Mouse (Mus musculus) forebrain, embryonic 10.5 days (tissue): ENCODE measurements around the gene Syt6. TPM values are rescaled to one million over a fixed set of nuclear protein-coding genes. Genes with fewer than 3 reads are reported as not detected.

Experiments used
- DNase-seq: peaks from one replicate; pipeline ENCODE4 v3.0.0-alpha.2; 2017; ENCODE audit warnings: low spot score; ENCODE audit errors: extremely low spot score
- H3K27ac ChIP-seq: fragments of 300-500 bp; sonication (generic); 2 replicates; pipeline ENCODE4 v1.5.1; 2016; ENCODE audit warnings: mild to moderate bottlenecking
- H3K27me3 ChIP-seq: fragments of 300-500 bp; sonication (generic); 2 replicates; pipeline ENCODE4 v1.6.1; 2016; ENCODE audit warnings: mild to moderate bottlenecking; ENCODE audit not compliant: poor library complexity, severe bottlenecking
- H3K36me3 ChIP-seq: fragments of 300-500 bp; sonication (generic); replicated peaks from 2 replicates; pipeline ENCODE4 v1.6.1; 2016; ENCODE audit warnings: mild to moderate bottlenecking, moderate library complexity
- H3K4me1 ChIP-seq: fragments of 300-500 bp; sonication (generic); 2 replicates; pipeline ENCODE4 v1.6.1; 2016
- H3K4me3 ChIP-seq: fragments of 300-500 bp; sonication (generic); 2 replicates; pipeline ENCODE4 v1.5.1; 2016; ENCODE audit warnings: mild to moderate bottlenecking, moderate library complexity
- H3K9me3 ChIP-seq: fragments of 300-500 bp; sonication (generic); 2 replicates; pipeline ENCODE4 v1.6.1; 2016; ENCODE audit warnings: mild to moderate bottlenecking, moderate library complexity
- WGBS: fragments of 180-500 bp; shearing (Covaris S2); methylation state at CpG from one replicate; pipeline ENCODE4 v1.1.7; 2016; 5-methylcytosine and 5-hydroxymethylcytosine counted together
- polyA plus RNA-seq: library from polyadenylated mRNA; unstranded; fragments of >200 nt; fragmentation: Nextera tagmentation; extraction: Ambion mirVana; gene quantifications from 2 replicates; pipeline ENCODE4 v1.2.1, GENCODE M21; 2016

Syt6 gene
- polyA plus RNA-seq, 1 experiment from 2014 or later = 0.33 TPM

DNA sequence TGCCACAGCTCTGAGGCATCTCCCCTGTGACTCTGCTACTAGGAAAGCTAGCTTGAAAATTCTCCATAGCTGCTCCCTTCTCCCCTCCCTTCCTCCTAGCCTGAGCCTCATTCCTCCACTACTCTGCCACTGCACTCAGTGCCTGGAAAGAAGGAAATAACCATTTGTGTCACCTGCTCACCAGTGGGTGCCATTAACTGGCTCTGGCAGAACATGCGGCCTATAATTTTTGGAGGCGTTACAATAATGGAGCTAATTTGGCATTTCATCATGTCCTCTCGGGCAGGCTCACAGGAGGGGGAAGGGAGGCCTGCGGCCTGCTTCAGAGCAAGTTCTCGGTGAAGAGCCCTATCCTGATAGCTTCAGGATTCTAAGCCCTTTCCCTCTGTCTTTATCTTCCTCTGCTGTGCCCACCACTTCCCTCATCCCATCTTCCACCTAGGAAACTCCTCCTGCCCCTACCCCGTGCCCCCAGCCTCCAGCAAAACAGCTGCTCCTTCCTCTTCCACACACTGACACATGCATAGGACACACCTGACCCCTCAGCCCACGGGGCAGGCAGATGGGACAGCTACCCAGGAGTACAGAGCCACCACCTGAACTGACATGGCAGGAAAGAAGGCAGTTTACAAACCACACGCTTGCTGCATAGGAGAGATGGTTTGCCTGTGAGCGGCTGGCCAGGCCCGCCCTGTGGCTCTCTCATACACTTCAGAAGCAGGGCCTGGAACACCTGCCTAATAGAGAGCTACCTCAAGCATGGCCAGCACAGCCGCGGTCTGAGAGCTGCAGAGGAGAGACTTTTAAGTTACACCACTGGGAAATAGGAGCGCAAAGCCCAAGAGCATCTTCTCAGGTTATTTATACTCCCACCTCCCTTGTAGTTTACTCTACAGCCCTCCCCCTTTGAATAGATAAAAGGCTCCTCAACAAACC lies 31.9 kb downstream of the Syt6 start:
- DNase-seq = no peak
- Histone ChIP-seq H3K27me3 (0 out of 2 replicates have a peak, but pooled peaks cover 3% of the 10 kb centered on the region), H3K4me3 (no peak overlapping the region), H3K36me3 (no peaks in the 10 kb centered on the region), H3K4me1 (peaks cover 14% of the 10 kb centered on the region), H3K27ac (0 out of 2 replicates have a peak overlapping the region, but pooled peaks have one; percentile 11), H3K9me3 (no peaks in the 10 kb centered on the region)
- 88% methylated on average over 13 of the region's 13 CpGs for WGBS

DNA sequence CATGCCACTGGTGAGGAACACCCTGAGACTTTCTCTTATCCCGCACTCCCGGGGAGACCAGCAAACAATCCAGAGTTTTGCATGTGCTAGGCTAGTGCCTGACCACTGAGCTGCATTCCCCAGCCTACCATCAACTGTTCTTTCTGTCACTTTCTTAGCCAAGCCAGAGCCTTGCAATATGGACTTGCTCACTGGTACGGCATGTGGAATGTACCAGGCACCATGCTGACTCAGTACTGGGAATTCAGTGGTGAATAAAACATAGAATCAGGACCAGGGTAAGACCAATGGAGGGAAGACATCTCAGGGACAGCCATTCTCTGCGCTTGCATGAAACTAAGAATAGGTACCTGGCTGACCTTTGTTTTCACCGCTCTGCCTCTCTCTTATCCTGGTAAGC lies 35.2 kb downstream of the Syt6 start:
- Histone ChIP-seq H3K4me3 (no peak overlapping the region), H3K27ac (no peak overlapping the region), H3K36me3 (no peaks in the 10 kb centered on the region), H3K9me3 (no peaks in the 10 kb centered on the region), H3K4me1 (peaks cover 7% of the 10 kb centered on the region; the same call in 1 of the 2 replicates), H3K27me3 (0 out of 2 replicates have a peak, but pooled peaks cover 3% of the 10 kb centered on the region)
- 92% methylated on average over 5 of the region's 5 CpGs for WGBS
- DNase-seq = no peak

DNA sequence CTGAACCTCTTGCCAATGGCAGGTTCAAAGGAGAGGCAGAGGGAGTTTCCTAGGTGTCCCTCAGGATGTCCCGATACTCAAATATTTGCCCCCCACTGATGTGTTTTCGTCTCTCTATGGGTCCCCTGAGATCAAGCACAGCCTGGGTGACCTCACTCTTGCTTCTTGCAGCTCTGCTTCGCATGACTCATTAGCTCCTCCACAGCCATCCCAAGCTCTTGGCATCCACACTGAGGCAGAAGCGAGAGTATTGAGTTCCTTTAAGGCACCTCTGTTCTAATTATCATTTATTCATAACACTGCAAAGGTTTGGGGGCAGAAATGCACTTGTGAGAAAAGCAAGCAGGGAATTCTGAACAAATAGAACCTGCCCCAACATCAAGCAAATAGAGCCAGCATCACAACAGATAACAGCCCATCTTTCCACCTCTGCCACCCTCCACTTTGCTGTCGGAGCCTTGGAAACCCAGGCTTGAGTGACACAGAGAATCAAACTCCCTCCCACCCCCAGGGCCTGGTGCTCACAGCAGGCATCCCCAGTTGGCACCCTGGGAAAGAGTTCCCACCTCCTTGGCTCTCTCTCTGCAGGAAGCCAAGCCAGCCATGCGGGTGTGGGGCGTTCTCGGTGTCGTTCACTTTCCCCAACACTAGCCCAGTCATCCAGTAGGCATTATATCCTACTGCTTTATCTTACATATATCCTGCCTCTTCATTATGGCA lies 37.8 kb downstream of the Syt6 start:
- 87% methylated on average over 9 of the region's 9 CpGs for WGBS

DNA sequence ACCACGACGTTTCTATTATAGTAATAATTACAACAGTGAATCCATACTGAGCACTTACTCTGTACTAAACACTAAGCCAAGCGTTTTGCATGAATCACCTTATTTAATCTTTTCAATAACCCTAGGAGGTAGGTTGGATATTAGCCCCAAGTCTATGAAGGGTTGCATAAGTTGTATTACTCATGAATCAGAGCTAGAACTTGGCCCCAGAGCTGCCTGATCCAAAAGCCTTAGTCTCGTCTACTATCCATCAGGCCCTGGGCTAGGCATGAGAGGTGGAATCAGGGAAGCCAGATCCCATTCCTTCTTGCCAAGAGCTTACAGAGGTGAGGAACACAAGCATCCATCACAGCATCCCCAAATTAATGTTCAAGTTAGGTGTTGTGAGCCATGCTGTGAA lies 40.6 kb downstream of the Syt6 start:
- Histone ChIP-seq H3K27ac (no peak overlapping the region), H3K9me3 (no peaks in the 10 kb centered on the region), H3K36me3 (no peaks in the 10 kb centered on the region), H3K27me3 (no peaks in the 10 kb centered on the region), H3K4me1 (peaks cover 10% of the 10 kb centered on the region; the same call in 1 of the 2 replicates), H3K4me3 (no peak overlapping the region)
- DNase-seq = no peak
- WGBS = 85% methylated on average over 4 of the region's 4 CpGs

More for the DNA sequence above, 37.8 kb downstream of the Syt6 start:
- Histone ChIP-seq H3K27ac (no peak overlapping the region), H3K36me3 (no peaks in the 10 kb centered on the region), H3K4me3 (no peak overlapping the region), H3K9me3 (no peaks in the 10 kb centered on the region), H3K27me3 (no peaks in the 10 kb centered on the region), H3K4me1 (peaks cover 10% of the 10 kb centered on the region; the same call in 1 of the 2 replicates)
- no peak for DNase-seq

DNA sequence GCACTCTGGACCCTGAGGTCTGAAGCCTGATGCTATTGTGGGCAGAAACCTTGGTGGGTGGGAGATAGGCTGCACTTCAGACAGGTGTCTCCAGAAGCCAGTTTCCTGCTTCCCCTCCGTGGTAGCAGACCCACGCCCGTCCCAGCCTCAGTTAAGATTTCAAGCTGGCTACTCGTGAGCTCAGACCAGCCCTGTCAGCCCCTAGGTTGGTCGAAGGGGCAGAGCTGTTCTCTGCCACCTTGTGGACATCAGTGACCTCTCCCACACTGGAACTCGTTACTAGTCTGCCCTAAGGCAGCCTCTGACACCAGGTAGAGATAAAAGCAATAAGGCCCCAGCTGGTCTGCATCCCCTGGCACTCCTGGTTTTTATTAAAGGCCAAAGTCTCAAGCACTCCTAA lies 42.0 kb downstream of the Syt6 start:
- Histone ChIP-seq H3K4me3 (no peak overlapping the region), H3K4me1 (peaks cover 10% of the 10 kb centered on the region; the same call in 1 of the 2 replicates), H3K36me3 (no peaks in the 10 kb centered on the region), H3K9me3 (no peaks in the 10 kb centered on the region), H3K27ac (no peak overlapping the region), H3K27me3 (no peaks in the 10 kb centered on the region)
- WGBS = 46% methylated on average over 6 of the region's 6 CpGs
- DNase-seq = no peak

DNA sequence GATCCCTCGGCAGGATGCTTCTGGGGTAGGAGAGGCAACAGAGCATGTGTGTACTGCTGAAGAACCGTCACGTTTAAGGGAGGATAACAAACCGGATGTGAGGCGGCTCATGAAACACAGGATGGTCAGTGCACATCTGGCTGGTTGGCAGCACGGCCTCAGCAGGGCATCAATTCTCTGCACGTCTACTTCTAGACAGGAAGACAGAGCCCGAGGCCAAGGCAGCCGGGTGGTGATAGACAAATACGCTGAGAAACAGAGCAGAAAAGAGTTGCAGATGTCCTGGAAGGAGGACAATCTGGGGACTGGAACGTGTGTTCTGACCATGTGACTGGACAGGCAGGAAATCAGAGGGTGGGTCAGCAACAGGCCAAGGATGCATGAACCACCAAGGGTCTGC lies 45.1 kb downstream of the Syt6 start:
- Histone ChIP-seq H3K4me1 (peaks cover 14% of the 10 kb centered on the region), H3K36me3 (no peaks in the 10 kb centered on the region), H3K27ac (no peak overlapping the region), H3K4me3 (no peak overlapping the region), H3K27me3 (no peaks in the 10 kb centered on the region), H3K9me3 (no peaks in the 10 kb centered on the region)
- no peak for DNase-seq
- 76% methylated on average over 11 of the region's 11 CpGs for WGBS

DNA sequence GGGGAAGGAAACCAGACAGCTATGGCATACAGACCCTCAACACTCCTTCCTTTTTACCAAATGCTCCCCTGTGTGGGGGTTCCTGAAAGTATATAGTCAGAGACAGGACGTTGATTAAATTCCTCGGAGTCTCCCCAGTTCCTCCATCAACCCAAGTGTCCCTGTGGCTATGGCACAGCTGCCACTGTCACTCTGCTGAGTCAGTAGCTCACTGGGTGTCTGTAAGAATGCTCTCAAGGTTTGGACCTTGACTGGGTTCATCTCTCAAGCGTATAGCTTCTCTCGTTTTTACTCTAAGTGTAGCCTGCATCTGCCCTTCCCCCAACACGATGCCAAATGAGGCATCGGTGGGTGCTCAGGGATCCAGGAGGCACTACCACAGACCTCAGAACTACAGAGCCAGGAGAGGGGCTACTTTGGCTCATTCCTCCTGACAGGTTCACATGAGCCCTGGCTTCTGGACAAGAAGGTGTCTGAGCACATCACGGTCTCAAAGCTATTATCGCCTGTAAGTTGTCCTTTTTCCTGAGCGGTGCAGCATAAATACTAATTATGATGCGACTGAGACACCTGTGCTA lies 49.0 kb downstream of the Syt6 start:
- H3K4me3 ChIP-seq = no peak overlapping the region
- H3K9me3 ChIP-seq = no peaks in the 10 kb centered on the region; the same call in 1 of the 2 replicates
- DNase-seq = no peak
- 93% methylated on average over 10 of the region's 10 CpGs for WGBS
- peaks cover 3% of the 10 kb centered on the region; the same call in 1 of the 2 replicates for H3K4me1 ChIP-seq
- no peaks in the 10 kb centered on the region for H3K27me3 ChIP-seq
- no peaks in the 10 kb centered on the region for H3K36me3 ChIP-seq
- no peak overlapping the region for H3K27ac ChIP-seq

DNA sequence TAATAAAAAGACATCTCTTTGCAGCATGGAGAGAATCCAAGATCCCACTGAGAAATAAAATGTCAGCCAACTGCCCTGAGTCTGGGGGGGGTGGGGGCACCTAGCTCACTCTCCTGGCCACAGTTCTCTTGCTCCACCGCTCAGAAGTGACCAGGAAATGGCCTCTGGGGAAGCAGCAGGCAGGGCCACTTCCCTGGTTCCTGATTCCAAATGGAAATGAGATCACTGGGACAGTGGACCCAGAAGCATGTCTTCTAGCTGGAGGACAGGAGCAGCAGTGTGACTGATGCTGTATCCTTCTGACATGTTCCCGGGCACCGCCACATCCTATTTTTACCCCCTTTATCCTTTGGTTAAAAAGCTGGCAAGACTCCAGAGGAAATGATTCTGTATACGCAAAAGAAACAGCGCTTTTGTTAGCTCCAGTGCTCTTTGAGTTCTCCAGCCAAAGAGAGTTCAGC lies 49.6 kb downstream of the Syt6 start:
- Histone ChIP-seq H3K27ac (no peak overlapping the region), H3K9me3 (no peaks in the 10 kb centered on the region; the same call in 1 of the 2 replicates)
- 85% methylated on average over 5 of the region's 5 CpGs for WGBS

DNA sequence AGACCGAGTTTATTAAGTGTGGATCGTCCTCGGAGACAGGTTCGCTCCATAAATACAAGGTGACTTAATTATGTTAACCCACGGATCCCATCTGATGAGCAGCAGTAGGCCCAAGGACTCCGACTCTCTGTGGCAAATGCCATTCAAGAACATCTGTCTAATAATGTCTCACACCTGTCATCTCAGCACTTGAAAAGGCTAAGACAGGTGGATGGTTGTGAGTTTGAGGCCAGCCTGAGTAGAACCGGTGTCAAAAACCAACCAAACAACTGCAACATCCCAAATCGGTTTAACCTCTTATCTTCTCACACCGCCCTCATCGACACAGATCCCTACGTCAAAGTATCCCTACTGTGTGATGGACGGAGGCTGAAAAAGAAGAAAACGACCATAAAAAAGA lies 50.1 kb downstream of the Syt6 start:
- H3K27me3 ChIP-seq = no peaks in the 10 kb centered on the region
- no peak for DNase-seq
- peaks cover 3% of the 10 kb centered on the region; the same call in 1 of the 2 replicates for H3K4me1 ChIP-seq
- no peak overlapping the region for H3K27ac ChIP-seq
- H3K9me3 ChIP-seq = no peaks in the 10 kb centered on the region; the same call in 1 of the 2 replicates
- WGBS = 90% methylated on average over 13 of the region's 13 CpGs
- H3K4me3 ChIP-seq = no peak overlapping the region
- no peaks in the 10 kb centered on the region for H3K36me3 ChIP-seq

More for the DNA sequence above, 49.6 kb downstream of the Syt6 start:
- Histone ChIP-seq H3K4me1 (peaks cover 3% of the 10 kb centered on the region; the same call in 1 of the 2 replicates), H3K4me3 (no peak overlapping the region), H3K27me3 (no peaks in the 10 kb centered on the region), H3K36me3 (no peaks in the 10 kb centered on the region)
- DNase-seq = no peak

DNA sequence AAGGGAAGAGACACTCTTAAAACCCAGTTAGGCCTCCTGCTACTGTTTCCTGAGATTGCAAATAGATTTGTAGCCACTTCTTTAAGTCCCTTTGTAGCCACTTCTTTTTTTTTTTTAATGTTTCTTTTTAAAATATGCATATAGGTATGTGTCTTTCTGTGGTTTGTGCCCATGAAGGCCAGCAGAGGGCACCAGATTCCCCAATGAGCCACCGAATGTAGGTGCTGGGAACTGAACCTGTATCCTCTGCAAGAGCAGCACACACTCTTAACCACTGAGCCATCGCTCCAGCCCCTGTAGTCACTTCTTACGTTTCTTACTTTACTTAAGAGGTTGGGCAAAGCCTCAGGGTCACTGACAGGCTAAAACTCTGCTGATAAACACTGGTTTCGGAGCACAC lies 51.5 kb downstream of the Syt6 start:
- DNase-seq = no peak
- no peaks in the 10 kb centered on the region for H3K27me3 ChIP-seq
- no peak overlapping the region for H3K27ac ChIP-seq
- H3K4me1 ChIP-seq = peaks cover 7% of the 10 kb centered on the region; the same call in 1 of the 2 replicates
- H3K4me3 ChIP-seq = no peak overlapping the region
- no peaks in the 10 kb centered on the region; the same call in 1 of the 2 replicates for H3K9me3 ChIP-seq
- 93% methylated on average over 4 of the region's 4 CpGs for WGBS
- H3K36me3 ChIP-seq = no peaks in the 10 kb centered on the region

DNA sequence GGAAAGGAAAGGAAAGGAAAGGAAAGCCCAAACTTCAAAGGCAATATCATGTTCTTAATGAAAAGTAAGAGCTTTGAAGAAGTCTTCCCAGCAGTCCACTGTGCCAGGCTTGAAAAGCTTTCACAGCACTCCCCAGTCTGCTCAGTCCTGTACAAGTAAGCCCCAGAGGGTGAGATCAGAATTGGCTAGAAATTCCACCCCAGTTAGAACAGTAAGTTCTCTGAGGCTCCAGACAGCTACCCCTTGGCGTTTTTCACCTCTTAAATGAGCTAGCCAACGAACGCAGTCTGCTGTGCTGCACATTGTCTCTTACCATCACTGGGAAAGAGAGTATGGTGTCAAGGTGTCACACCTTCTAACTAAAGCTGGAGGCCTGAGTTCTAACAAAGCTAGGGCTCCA lies 52.6 kb downstream of the Syt6 start:
- DNase-seq = no peak
- WGBS = 89% methylated on average over 3 of the region's 3 CpGs
- no peak overlapping the region for H3K4me3 ChIP-seq

DNA sequence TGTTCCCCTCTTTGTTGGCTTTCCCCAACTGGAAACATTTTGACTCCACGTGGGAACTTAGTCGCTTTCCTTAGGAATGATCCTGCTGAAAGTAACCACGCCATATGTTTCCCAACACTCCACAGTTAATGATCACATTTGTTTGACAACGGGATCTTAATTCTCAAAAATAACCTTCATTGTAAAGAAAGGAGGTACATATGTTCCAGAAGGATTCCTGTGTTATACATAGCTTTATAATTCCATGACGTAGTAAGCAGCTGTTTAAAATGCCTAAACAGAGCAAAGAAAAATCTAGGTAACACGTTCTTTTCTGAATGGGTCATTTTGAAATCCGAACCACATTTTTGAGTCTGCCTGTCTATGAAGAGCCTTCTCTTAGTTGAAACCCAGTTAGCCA lies 58.1 kb downstream of the Syt6 start:
- H3K4me3 ChIP-seq = no peak overlapping the region
- H3K27me3 ChIP-seq = no peaks in the 10 kb centered on the region
- WGBS = 91% methylated on average over 7 of the region's 7 CpGs
- no peak for DNase-seq
- no peak overlapping the region for H3K27ac ChIP-seq
- H3K36me3 ChIP-seq = no peaks in the 10 kb centered on the region
- H3K4me1 ChIP-seq = peaks cover 10% of the 10 kb centered on the region; the same call in 1 of the 2 replicates
- no peaks in the 10 kb centered on the region for H3K9me3 ChIP-seq

More for the DNA sequence above, 52.6 kb downstream of the Syt6 start:
- no peaks in the 10 kb centered on the region; the same call in 1 of the 2 replicates for H3K9me3 ChIP-seq
- H3K27me3 ChIP-seq = no peaks in the 10 kb centered on the region
- no peaks in the 10 kb centered on the region for H3K36me3 ChIP-seq
- peaks cover 7% of the 10 kb centered on the region; the same call in 1 of the 2 replicates for H3K4me1 ChIP-seq
- H3K27ac ChIP-seq = no peak overlapping the region
